Mouse (Mus musculus) frontal cortex, postnatal 36 days (tissue): ENCODE data around the gene Dazl.
"Not testable (repeated sequence)": the region's sequence is repeated elsewhere in the genome, so short reads cannot be mapped to it uniquely, and the experiment has no call there.

Experiments
- DNase-seq, 2 experiments: peaks; one replicate each; pipeline ENCODE4 v3.0.0; 2022; ENCODE audit warnings: low spot score in 2 of 2

The Dazl gene

DNA sequence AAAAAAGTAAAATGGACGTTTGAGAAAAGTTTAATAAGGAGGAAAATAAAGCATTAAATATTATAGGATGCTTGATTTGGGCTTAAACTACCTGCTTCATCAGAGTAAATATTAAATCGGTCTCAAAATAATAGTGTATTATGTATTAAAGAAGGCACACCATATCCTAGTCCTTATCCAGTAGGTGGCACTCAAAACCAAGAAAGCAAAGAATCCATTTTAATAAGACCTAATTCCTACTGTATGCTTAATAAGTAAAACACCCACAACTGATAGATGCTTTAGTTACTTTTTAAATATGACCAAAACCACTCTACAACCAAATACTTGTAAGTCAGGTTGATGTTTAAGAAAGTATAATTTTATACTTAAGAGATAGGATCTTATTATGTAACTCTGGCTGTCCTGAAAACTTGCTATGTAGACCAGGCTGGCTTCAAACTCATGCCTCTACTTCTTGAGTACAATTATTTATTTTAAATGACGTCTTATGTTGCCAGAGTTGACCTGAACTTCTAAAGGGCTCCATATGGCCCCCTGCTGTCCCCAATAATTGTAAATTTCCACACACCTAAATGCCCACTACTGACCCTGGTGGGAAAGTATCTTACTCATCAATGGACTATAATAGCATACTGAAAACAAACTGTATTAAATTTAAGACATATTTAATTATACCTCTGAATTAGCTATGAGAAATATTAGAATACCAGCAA lies 1.8 kb downstream of the Dazl start:
- peak in 1 of 2 experiments; percentile 7 for DNase-seq

DNA sequence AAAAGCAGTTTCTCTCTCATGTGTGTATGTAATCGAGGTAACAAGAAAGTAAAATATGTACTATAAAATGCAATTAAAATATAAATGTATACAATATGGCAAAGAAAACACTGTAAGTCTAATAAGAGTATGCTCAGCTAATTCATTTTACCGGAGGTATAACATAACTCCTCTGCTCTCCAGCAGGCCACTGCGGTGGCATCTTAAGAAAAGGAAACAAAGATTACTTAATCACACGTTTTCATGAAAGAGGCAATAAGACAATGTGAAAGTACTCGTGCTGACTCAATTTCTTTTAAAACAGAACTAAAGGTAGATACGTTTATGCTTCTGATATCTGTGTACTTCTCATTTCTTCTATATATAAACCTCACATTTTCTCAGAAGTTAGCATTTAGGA lies 8.6 kb downstream of the Dazl start:
- DNase-seq: no peak

DNA sequence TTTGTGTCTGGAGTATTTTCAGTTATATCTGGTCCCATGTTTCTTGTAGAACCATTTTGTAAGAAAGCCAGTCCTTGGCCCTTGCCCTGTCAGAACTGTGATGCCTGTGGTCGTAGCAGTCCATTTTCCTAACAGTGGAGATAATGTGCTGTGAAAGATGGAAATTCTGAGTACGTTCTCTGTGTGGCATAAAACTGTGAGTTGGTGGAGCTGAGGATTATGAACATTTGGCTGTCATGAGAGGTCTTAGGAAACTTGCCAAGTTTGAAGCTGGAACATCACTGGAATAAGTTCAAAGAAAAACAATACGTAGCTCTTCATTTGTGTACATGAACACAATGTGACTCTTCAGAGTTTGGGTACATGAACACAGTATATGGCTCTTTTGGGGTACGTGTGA lies 31.8 kb downstream of the Dazl start:
- DNase-seq: not testable (repeated sequence)

DNA sequence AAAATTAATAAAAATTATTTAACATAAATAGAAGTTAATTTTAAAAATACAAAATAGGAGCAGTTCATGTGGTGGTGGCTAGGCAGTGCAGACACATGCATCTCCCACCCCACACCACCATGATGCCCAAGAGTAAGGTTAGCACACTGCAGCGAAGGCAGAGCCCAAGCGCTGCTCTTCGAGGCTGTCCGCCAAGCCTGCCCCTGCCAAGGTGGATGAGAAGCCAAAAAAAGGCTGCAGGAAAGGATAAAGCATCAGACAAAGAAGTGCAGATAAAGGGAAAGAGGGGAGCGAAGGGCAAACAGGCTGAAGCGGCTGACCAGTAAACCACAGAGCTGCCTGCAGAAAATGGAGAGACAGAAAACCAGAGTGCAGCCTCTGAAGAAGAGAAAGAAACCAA lies 32.6 kb downstream of the Dazl start:
- DNase-seq: no peak

DNA sequence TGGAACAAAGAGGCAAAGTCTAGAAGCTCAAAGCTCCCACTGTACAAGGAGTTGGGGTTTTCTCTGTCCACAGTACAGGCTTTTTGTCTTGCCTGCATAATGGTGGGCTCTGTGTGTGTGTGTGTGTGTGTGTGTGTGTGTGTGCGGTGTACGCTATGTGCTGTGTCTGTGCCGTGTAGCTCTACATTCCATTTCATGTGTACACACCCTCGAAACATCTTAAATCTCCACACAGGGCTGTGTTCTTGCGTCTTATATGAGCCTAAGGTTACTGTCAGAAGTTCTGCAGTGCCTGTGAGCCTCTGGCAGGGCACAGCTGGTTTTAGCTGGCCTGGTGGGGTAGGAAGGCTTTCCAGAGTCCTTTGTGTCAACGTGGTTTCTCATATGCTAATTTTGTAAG lies 46.8 kb downstream of the Dazl start:
- no peak for DNase-seq

DNA sequence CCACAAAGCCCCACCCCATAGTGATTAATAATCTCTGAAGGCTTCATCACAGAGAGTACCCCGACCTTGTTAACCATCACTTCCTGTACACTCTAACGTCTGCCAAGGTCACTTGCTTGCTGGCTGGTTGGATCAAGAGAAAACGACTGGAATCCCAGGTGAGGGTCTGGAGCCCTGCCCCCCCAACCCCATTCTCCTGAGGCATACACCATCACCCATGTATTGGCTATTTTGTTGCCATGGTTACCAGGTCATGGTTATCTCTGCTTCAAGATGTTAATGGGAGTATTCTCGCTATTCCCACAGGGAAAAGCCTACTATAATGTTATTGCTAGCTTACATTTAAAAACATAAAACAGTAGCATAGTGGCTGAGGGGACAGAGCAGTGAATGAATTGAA lies 48.8 kb downstream of the Dazl start:
- DNase-seq: no peak

DNA sequence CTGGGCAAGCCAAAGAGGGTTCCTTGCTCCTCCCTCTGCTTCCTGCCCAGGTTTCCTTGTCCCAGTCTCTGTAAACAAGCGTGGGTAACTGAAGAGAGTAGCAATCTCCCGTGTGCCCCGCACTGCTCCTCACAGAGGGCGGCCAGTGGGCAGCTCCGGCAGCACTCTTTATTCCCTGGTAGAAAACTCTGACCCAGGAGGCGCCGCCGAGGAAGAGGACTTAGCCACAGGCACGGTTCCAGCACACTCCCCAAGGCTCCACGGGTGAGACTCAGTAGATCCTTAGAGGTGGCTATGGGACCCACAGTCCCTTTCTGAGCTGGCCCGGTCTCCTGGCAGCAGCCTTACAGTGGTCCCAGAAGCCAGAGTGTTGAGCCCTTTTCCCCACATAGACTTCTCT lies 50.1 kb downstream of the Dazl start:
- no peak for DNase-seq

DNA sequence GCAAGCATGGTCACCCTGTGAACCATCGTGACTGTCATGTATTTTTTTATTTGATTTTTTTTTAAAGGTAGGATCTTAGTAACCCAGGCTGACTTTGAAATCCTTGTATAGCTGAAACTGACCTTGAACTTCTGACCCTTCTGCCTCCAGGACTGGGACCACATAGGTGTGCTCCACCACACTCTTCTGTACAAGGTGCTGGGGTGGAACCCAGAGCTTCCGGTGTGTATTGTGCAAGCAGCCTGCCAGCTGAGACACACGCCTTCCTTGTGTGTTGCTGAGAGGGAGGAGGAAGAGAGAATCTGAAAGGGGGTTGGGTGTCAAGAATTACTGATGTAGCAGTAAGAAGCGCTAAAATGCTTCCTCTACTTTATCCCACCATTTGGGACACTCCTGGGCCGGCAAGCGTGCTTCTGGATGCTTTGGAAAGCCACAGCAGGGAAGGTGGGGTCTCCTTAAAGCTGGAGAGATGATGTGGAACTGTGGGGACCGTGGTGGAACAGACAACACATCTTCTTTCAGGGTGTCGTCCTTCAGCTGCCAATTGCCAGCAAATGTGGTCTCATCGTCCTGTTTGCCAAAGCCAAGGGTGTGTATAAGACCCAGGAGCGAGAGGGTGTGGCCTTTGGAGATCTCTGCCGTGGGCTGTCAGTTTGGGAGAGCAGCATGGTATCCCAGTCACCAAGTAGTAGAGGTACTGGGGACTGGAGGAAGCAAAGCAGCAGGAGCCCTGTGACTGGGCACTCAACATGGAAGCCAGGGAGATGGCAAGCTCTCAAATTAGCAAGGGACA lies 55.4 kb downstream of the Dazl start:
- no peak for DNase-seq

DNA sequence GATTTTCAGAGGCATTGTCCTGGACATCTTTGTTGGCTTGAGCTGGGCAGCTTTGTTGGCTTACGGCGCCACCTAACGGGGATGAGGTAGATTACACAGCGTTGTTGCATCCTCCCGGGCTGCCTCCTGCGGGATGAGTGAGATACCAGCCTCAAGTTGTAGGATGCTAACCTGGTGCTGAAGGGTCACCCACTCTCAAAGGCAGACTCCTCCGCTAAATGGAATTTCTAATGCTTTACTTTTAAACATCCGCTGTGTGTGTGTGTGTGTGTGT lies 56.1 kb downstream of the Dazl start:
- peak; percentile 83 to 91 for DNase-seq

DNA sequence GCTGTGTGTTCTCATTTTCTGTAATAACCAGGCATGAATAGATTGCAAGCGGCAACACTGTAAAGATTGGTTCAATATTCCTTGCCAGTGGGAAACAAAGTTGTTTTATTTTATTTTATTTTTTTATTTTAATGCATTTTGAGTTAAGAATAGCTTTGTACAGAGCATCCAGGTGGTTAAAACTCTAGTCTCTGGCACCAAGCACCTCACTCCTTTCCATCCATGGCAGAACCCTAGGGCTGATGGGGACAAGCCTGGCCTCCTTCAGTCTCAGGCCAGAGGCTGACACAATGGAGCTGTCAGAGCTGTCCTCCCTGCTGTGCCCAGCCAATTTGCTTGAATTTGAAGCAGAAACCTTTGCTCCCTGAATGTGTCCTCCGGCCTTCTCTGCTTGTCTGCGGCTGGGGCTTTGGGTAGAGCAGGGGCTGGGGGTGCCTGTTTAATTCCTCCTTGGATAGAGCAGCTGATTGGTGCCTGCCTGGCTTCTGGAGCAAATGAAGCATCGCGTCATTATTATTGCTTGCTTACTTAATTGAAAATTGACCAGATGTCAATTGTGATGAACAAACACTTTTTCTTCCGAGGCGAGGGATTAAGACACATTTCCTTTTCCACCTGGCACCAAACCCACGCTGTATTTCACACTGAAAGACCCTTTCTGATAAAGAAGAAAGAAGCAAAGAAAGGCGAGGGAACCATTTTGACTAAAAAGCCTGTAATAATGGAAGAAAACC lies 56.6 kb downstream of the Dazl start:
- DNase-seq: no peak

DNA sequence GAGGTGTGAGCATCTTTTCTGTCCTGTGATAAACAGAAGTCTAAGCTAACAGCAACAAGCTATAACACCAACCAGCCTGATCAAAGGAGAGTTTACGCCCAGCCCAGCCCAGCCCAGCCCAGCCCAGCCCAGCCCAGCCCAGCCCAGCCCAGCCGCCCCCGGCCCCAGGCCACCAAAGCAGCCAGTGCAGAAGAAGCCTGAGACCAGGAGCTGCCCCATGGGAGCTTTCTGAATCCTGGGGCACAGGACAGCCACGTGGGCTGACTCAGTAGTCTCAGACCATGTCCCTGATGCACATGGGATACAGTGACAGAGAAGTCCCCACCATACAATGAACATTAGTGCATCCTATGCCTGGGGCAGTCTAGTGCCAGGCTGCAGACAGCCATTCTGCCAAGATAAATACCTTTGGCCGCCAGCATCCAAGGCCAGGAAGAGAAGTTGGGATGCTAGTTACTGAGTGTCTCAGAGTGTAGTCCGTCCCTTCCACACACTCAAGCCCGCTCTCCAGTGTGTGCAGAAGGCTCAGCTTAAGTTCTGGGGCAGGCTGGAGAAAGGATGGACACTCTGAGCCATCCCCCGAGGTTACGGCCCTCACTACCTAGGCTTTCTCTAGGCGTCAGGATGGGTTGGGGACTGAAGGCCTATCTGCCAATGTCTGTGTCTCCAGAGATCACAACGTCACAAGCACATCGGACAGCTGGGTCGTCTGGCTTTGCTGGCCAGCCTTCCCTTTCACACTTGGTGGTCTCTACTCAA lies 57.3 kb downstream of the Dazl start:
- no peak for DNase-seq

DNA sequence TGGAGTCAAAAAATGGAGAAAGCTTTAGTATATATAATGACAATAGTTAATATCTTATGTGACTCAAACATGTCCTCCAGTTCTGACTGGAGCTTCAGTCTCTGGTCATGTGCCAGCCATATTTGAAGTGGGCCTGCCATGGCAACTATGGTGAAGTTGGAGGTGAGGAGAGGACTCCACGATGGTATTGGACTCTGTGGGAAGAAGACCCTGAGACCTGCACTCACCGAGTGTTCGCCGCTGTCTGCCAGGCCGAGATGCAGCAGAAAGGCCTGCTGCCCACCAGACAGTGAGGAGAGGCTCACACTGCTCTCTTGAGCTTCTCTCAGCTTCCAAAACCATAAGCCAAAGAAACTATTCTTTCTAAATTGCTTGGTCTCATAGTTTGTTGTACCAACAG lies 59.5 kb downstream of the Dazl start:
- no peak for DNase-seq

DNA sequence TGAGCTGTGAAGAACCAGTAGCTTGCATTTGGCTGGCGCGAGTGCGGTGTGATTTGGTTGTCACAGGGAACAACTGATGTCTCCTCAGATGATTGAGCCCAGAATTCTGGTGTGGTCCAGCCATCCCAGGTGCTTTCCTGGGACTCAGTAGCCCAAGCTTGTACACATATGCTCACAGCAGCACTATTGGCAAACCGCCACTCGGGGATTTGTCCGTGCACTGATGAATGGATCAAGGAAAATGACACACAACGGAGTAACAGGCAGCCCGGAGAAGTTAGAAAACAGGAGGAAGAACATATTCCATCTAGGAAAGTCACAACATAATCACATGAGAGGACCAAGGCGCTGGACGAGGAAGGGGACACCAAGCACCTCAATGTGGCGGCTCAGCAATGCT lies 60.6 kb downstream of the Dazl start:
- DNase-seq: no peak

DNA sequence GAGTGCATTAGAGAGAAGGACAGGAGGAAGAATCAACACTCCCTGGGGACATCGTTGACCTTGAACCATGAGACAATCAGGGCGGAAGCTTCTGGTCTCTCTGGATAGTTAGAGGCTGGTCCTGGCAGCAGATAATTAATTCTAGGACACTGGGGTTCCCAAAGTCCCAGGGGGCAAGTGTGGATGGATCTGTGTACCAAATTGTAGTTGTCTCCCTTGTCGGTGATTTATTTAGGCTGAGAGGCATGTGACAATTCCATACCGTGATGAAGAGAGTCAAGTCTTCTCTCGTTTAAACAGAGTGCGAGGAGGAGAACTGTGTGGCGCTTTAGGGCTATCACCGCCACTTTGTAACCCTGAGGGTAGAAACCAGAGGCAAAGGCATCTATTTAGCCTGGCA lies 62.2 kb downstream of the Dazl start:
- DNase-seq: no peak

DNA sequence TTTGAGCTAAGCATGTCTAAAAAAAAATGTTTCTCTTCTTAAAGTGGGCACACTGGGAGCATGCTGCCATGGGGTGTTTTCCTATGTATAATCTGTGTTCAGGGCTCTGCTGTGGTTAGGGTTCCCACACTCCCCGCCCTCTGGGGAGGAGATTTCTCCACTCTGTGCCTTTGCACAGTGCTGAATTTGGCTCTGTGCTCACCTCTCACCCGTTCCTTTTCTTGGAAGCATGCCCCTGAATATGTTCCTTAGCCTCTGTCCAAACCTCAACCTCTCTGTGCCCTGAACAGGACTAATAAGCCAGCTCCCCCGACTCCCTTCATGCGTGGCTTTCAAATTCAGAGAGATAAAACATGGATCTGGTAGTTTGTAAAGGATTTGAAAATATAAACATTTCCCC lies 63.9 kb downstream of the Dazl start:
- DNase-seq: no peak
